Mouse (Mus musculus) forebrain, embryonic 10.5 days (tissue): Measurements from ENCODE around the gene Trpv4. TPM values are rescaled to one million over a fixed set of nuclear protein-coding genes. Genes with fewer than 3 reads are reported as not detected.

ENCODE experiments used
- DNase-seq: peaks from one replicate; pipeline ENCODE4 v3.0.0-alpha.2; 2017; ENCODE audit warnings: low spot score; ENCODE audit errors: extremely low spot score
- H3K27ac ChIP-seq: fragments of 300-500 bp; sonication (generic); 2 replicates; pipeline ENCODE4 v1.5.1; 2016; ENCODE audit warnings: mild to moderate bottlenecking
- H3K27me3 ChIP-seq: fragments of 300-500 bp; sonication (generic); 2 replicates; pipeline ENCODE4 v1.6.1; 2016; ENCODE audit warnings: mild to moderate bottlenecking; ENCODE audit not compliant: poor library complexity, severe bottlenecking
- H3K36me3 ChIP-seq: fragments of 300-500 bp; sonication (generic); replicated peaks from 2 replicates; pipeline ENCODE4 v1.6.1; 2016; ENCODE audit warnings: mild to moderate bottlenecking, moderate library complexity
- H3K4me1 ChIP-seq: fragments of 300-500 bp; sonication (generic); 2 replicates; pipeline ENCODE4 v1.6.1; 2016
- H3K4me3 ChIP-seq: fragments of 300-500 bp; sonication (generic); 2 replicates; pipeline ENCODE4 v1.5.1; 2016; ENCODE audit warnings: mild to moderate bottlenecking, moderate library complexity
- H3K9me3 ChIP-seq: fragments of 300-500 bp; sonication (generic); 2 replicates; pipeline ENCODE4 v1.6.1; 2016; ENCODE audit warnings: mild to moderate bottlenecking, moderate library complexity
- WGBS: fragments of 180-500 bp; shearing (Covaris S2); methylation state at CpG from one replicate; pipeline ENCODE4 v1.1.7; 2016; 5-methylcytosine and 5-hydroxymethylcytosine counted together
- polyA plus RNA-seq: library from polyadenylated mRNA; unstranded; fragments of >200 nt; fragmentation: Nextera tagmentation; extraction: Ambion mirVana; gene quantifications from 2 replicates; pipeline ENCODE4 v1.2.1, GENCODE M21; 2016

Gene Trpv4
- polyA plus RNA-seq, 1 experiment from 2014 or later, result 0.31 TPM

GRCm38 (mm10) chr5:114638769-114639644 lies 19.2 kb downstream of the Trpv4 start:
- no peaks in the 10 kb centered on the region for H3K9me3 ChIP-seq
- no peak overlapping the region for H3K27ac ChIP-seq
- peak; percentile 86 for DNase-seq
- H3K36me3 ChIP-seq, result no peaks in the 10 kb centered on the region
- 18% methylated on average over 22 of the region's 22 CpGs for whole genome bisulfite sequencing
- peaks cover 15% of the 10 kb centered on the region for H3K4me1 ChIP-seq
- H3K27me3 ChIP-seq, result peaks cover 67% of the 10 kb centered on the region
- H3K4me3 ChIP-seq, result peak overlapping the region; percentile 31

- 80% methylated on average over 25 of the region's 25 CpGs for WGBS
These were observed 22.1 kb downstream of the Trpv4 start for GRCm38 (mm10) chr5:114636091-114636490.

GRCm38 (mm10) chr5:114631336-114631735 lies 26.9 kb downstream of the Trpv4 start:
- Histone ChIP-seq H3K4me3 (no peak overlapping the region), H3K27me3 (peaks cover 5% of the 10 kb centered on the region; the same call in 1 of the 2 replicates), H3K9me3 (no peaks in the 10 kb centered on the region), H3K36me3 (no peaks in the 10 kb centered on the region), H3K27ac (no peak overlapping the region), H3K4me1 (no peaks in the 10 kb centered on the region)
- WGBS, result 55% methylated on average over 2 of the region's 2 CpGs
- no peak for DNase-seq

More at GRCm38 (mm10) chr5:114636091-114636490, 22.1 kb downstream of the Trpv4 start:
- H3K27me3 ChIP-seq, result peaks cover 43% of the 10 kb centered on the region
- H3K4me3 ChIP-seq, result no peak overlapping the region
- H3K4me1 ChIP-seq, result peaks cover 15% of the 10 kb centered on the region
- H3K27ac ChIP-seq, result no peak overlapping the region
- DNase-seq, result no peak
- no peaks in the 10 kb centered on the region for H3K36me3 ChIP-seq
- H3K9me3 ChIP-seq, result no peaks in the 10 kb centered on the region

GRCm38 (mm10) chr5:114625590-114625989 lies 32.6 kb downstream of the Trpv4 start:
- Histone ChIP-seq H3K4me3 (no peak overlapping the region), H3K36me3 (no peaks in the 10 kb centered on the region), H3K4me1 (no peaks in the 10 kb centered on the region), H3K9me3 (no peaks in the 10 kb centered on the region), H3K27me3 (no peaks in the 10 kb centered on the region; the same call in 1 of the 2 replicates), H3K27ac (no peak overlapping the region)
- DNase-seq, result peak; percentile 71
- 29% methylated on average over 3 of the region's 3 CpGs for WGBS

GRCm38 (mm10) chr5:114620305-114620704 lies 37.9 kb downstream of the Trpv4 start:
- no peaks in the 10 kb centered on the region for H3K36me3 ChIP-seq
- H3K27me3 ChIP-seq, result no peaks in the 10 kb centered on the region; the same call in 1 of the 2 replicates
- no peak overlapping the region for H3K4me3 ChIP-seq
- H3K9me3 ChIP-seq, result no peaks in the 10 kb centered on the region
- WGBS, result 42% methylated on average over 6 of the region's 6 CpGs
- no peaks in the 10 kb centered on the region; the same call in 1 of the 2 replicates for H3K4me1 ChIP-seq
- H3K27ac ChIP-seq, result no peak overlapping the region
- peak; percentile 35 for DNase-seq

- Histone ChIP-seq H3K9me3 (no peaks in the 10 kb centered on the region), H3K4me1 (peaks cover 7% of the 10 kb centered on the region), H3K36me3 (no peaks in the 10 kb centered on the region; the same call in 1 of the 2 replicates), H3K27ac (no peak overlapping the region), H3K4me3 (no peak overlapping the region), H3K27me3 (no peaks in the 10 kb centered on the region; the same call in 1 of the 2 replicates)
- WGBS, result 35% methylated on average over 8 of the region's 8 CpGs
- peak; percentile 84 for DNase-seq
These were observed 39.4 kb downstream of the Trpv4 start for GRCm38 (mm10) chr5:114618851-114619250.

- Histone ChIP-seq H3K27ac (no peak overlapping the region), H3K27me3 (no peaks in the 10 kb centered on the region; the same call in 1 of the 2 replicates), H3K9me3 (no peaks in the 10 kb centered on the region), H3K36me3 (peaks cover 9% of the 10 kb centered on the region), H3K4me1 (peaks cover 10% of the 10 kb centered on the region), H3K4me3 (no peak overlapping the region)
- DNase-seq, result no peak
- 87% methylated on average over 12 of the region's 12 CpGs for WGBS
These were observed 40.4 kb downstream of the Trpv4 start for GRCm38 (mm10) chr5:114617809-114618208.

- Histone ChIP-seq H3K4me3 (no peak overlapping the region), H3K4me1 (peaks cover 22% of the 10 kb centered on the region), H3K27ac (no peak overlapping the region), H3K9me3 (no peaks in the 10 kb centered on the region), H3K36me3 (peaks cover 22% of the 10 kb centered on the region), H3K27me3 (peaks cover 6% of the 10 kb centered on the region)
- no peak for DNase-seq
- 82% methylated on average over 11 of the region's 11 CpGs for WGBS
These were observed 41.7 kb downstream of the Trpv4 start for GRCm38 (mm10) chr5:114616336-114617061.

GRCm38 (mm10) chr5:114614863-114615262 lies 43.4 kb downstream of the Trpv4 start:
- H3K36me3 ChIP-seq, result peaks cover 33% of the 10 kb centered on the region
- WGBS, result 69% methylated on average over 7 of the region's 7 CpGs
- peaks cover 29% of the 10 kb centered on the region for H3K4me1 ChIP-seq
- DNase-seq, result no peak
- H3K27ac ChIP-seq, result no peak overlapping the region
- H3K4me3 ChIP-seq, result no peak overlapping the region
- peaks cover 22% of the 10 kb centered on the region for H3K27me3 ChIP-seq
- no peaks in the 10 kb centered on the region for H3K9me3 ChIP-seq

GRCm38 (mm10) chr5:114611968-114612608 lies 46.1 kb downstream of the Trpv4 start:
- Histone ChIP-seq H3K4me3 (no peak overlapping the region), H3K36me3 (peaks cover 33% of the 10 kb centered on the region), H3K27ac (0 out of 2 replicates have a peak overlapping the region, but pooled peaks have one; percentile 26), H3K4me1 (peaks cover 53% of the 10 kb centered on the region), H3K9me3 (no peaks in the 10 kb centered on the region), H3K27me3 (peaks cover 32% of the 10 kb centered on the region)
- DNase-seq, result peak; percentile 52
- WGBS, result 65% methylated on average over 25 of the region's 25 CpGs

- no peak for DNase-seq
- H3K36me3 ChIP-seq, result peaks cover 33% of the 10 kb centered on the region
- peaks cover 41% of the 10 kb centered on the region for H3K27me3 ChIP-seq
- H3K4me1 ChIP-seq, result peaks cover 61% of the 10 kb centered on the region
- no peak overlapping the region for H3K4me3 ChIP-seq
- no peak overlapping the region for H3K27ac ChIP-seq
- no peaks in the 10 kb centered on the region for H3K9me3 ChIP-seq
- WGBS, result 85% methylated on average over 10 of the region's 10 CpGs
These were observed 47.0 kb downstream of the Trpv4 start for GRCm38 (mm10) chr5:114611256-114611655.

- peak; percentile 78 for DNase-seq
These were observed 49.7 kb downstream of the Trpv4 start for GRCm38 (mm10) chr5:114608516-114608915.

More at GRCm38 (mm10) chr5:114608516-114608915, 49.7 kb downstream of the Trpv4 start:
- Histone ChIP-seq H3K36me3 (peaks cover 30% of the 10 kb centered on the region), H3K27ac (peak overlapping the region; percentile 32), H3K9me3 (no peaks in the 10 kb centered on the region), H3K27me3 (peaks cover 45% of the 10 kb centered on the region), H3K4me3 (no peak overlapping the region), H3K4me1 (peaks cover 77% of the 10 kb centered on the region)
- WGBS, result 9% methylated on average over 12 of the region's 12 CpGs
